Mouse (Mus musculus): ENCODE measurements around the gene Tspan3.

DNA sequence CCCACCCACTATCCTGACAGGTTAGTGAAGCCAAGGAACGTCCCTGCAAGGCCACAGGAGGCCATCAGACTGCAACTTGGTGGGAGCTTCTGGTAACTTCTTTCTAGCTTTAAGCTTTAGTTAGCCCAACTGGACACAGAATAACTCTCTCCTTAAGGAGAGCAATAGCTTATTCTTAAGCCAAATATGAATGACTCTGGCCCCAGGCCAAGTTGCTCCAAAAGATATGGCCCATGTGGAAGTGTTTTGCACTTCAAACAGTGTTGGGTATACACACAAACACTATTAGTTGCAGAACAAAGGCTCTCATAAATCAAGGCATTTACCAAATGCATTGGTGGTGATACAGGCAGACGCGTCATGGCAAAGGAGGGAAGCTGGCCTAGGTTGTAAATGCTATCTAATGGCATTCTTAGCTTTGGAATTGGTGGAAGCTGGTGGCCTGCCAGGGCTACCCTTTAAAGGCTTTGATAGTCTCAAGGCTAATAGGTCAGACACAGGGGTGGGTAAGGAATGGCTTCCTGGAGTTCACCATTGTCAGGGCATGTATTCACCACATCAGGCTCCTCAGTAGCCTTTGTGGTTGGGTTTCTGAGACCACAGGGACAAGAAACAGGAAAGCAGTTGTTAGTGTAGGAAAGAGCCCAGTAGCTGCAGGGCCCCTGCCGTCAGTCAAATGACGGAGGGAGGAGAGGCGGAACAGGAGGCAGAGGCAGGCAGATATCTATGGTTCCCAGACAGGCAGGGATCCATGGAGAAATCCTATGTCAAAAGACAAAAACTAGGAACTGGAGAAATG lies 58.8 kb downstream of the Tspan3 start:
- no peak for TF ChIP-seq POLR2A (IDR thresholded peaks at IDR 0.05; ENCODE audit: control insufficient read depth, low read depth, low read length)
- TF ChIP-seq CTCF (IDR thresholded peaks at IDR 0.05; ENCODE audit: control insufficient read depth, insufficient read depth, insufficient replicate concordance, low read depth, low read length), result no peak

All from testis, adult 2 months (tissue).